8 mouse cellular contexts compared by ENCODE assay signal in the genomic region with DNA sequence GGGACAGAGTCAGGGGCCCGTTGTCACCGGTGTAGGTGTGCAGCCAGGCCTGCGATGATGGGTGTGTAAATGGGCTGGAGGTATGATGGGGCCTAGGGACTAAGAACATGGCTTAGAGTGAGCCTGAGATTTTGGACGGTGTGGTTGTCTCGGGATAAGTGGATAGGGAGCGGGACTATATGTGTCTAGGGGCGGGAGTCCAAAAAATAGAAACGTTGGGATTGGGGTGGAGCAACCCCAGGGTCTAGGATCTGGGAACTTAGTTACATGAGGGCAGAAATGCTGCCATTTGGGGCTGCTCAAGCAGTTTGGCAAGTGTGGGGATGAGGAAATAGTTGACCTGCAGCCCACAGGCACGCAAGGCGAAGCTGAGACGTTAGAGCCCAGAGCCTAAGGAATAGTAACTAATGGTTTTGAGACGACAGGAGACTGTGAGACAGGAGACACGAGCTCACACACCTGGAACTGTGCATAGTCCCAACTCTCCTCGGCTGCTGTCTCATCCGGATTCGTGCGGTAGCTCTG. TPM values are rescaled to one million over a fixed set of nuclear protein-coding genes. Genes with fewer than 3 reads are reported as not detected.
DNase-seq lines count a peak whose midpoint lies in the region; ATAC-seq lines count a peak whose summit lies in the region.

No protein-coding gene starts in this region.

- H3K9me3 ChIP-seq in heart, embryonic 12.5 days (replicated peaks) = no peaks in the 10 kb centered on the region
- no peaks in the 10 kb centered on the region for H3K9me3 ChIP-seq in limb, embryonic 13.5 days
- no peaks in the 10 kb centered on the region for H3K9me3 ChIP-seq in stomach, embryonic 16.5 days (replicated peaks; ENCODE audit: control insufficient read depth, low read length)

- peak overlapping the region; percentile 26 for H3K4me3 ChIP-seq in heart, embryonic 12.5 days
- H3K4me3 ChIP-seq in limb, embryonic 13.5 days = peak overlapping the region; percentile 31
- H3K4me3 ChIP-seq in stomach, embryonic 16.5 days (replicated peaks; ENCODE audit: low read length) = peak overlapping the region; percentile 28

- peaks cover 35% of the 10 kb centered on the region for H3K36me3 ChIP-seq in heart, embryonic 12.5 days
- H3K36me3 ChIP-seq in limb, embryonic 13.5 days = peaks cover 37% of the 10 kb centered on the region
- peaks cover 3% of the 10 kb centered on the region; the same call in 1 of the 2 replicates for H3K36me3 ChIP-seq in stomach, embryonic 16.5 days (ENCODE audit: control insufficient read depth, insufficient read depth, low read length)

- H3K27ac ChIP-seq in heart, embryonic 12.5 days (ENCODE audit: poor library complexity, severe bottlenecking) = peak overlapping the region; percentile 67
- peak overlapping the region; percentile 58 for H3K27ac ChIP-seq in limb, embryonic 13.5 days
- H3K27ac ChIP-seq in stomach, embryonic 16.5 days (ENCODE audit: low read length) = no peak overlapping the region

- H3K9ac ChIP-seq in heart, embryonic 12.5 days = peak overlapping the region; percentile 57
- peak overlapping the region; percentile 56 for H3K9ac ChIP-seq in limb, embryonic 13.5 days
- H3K9ac ChIP-seq in stomach, embryonic 16.5 days (ENCODE audit: low read length) = peak overlapping the region; percentile 62

- 35% methylated on average over 17 of the region's 17 CpGs for WGBS in heart, embryonic 12.5 days
- 31% methylated on average over 17 of the region's 17 CpGs for WGBS in limb, embryonic 13.5 days
- 37% methylated on average over 17 of the region's 17 CpGs for WGBS in stomach, embryonic 16.5 days

- intact Hi-C loops in left cerebral cortex, postnatal 25 days (cut with DNase I) = loop anchor here (2.0 kb wide), 1 partner anchor 21 kb away; no protein-coding TSS in a partner anchor

- H3K4me2 ChIP-seq in heart, embryonic 12.5 days = peak overlapping the region; percentile 66
- H3K4me2 ChIP-seq in limb, embryonic 13.5 days (replicated peaks) = peak overlapping the region; percentile 60
- peak overlapping the region; percentile 51 for H3K4me2 ChIP-seq in stomach, embryonic 16.5 days (ENCODE audit: low read depth, low read length)

- ATAC-seq in heart, embryonic 12.5 days (ENCODE audit: insufficient number of reproducible peaks, low FRiP score) = no peak
- ATAC-seq in limb, embryonic 13.5 days (ENCODE audit: low FRiP score, low read depth) = no peak; the same call in 1 of the 2 replicates
- ATAC-seq in stomach, embryonic 16.5 days (ENCODE audit: insufficient read depth, low FRiP score) = no peak; the same call in 1 of the 2 replicates
- no peak for ATAC-seq in frontal cortex, adult (ENCODE audit: low TSS enrichment)

- peaks cover 61% of the 10 kb centered on the region for H3K4me1 ChIP-seq in heart, embryonic 12.5 days (replicated peaks)
- H3K4me1 ChIP-seq in limb, embryonic 13.5 days = peaks cover 40% of the 10 kb centered on the region
- peaks cover 23% of the 10 kb centered on the region for H3K4me1 ChIP-seq in stomach, embryonic 16.5 days (ENCODE audit: control insufficient read depth, insufficient read depth, low read length)

- peaks cover 24% of the 10 kb centered on the region for H3K27me3 ChIP-seq in heart, embryonic 12.5 days (replicated peaks)
- peaks cover 22% of the 10 kb centered on the region for H3K27me3 ChIP-seq in limb, embryonic 13.5 days
- peaks cover 8% of the 10 kb centered on the region for H3K27me3 ChIP-seq in stomach, embryonic 16.5 days (ENCODE audit: control insufficient read depth, insufficient read depth, low read length)

- peak; percentile 33 for DNase-seq in testis, postnatal 10 days (ENCODE audit: low spot score)
- no peak for DNase-seq in testis, postnatal 14 days (ENCODE audit: low spot score)
- DNase-seq in left cerebral cortex, postnatal 25 days (ENCODE audit: low spot score in 2 of 2) = no peak
- DNase-seq in layer of hippocampus, postnatal 14 days (ENCODE audit: low spot score in 2 of 2) = no peak

RNA-seq across cellular contexts. Expression of gene Cd37, which starts 3.2 kb away (rescaled TPM):
- polyA plus RNA-seq in heart, embryonic 12.5 days (2016; fragmentation: Nextera tagmentation; extraction: Ambion mirVana) = 1.2 and 1.4 TPM in 2 replicates
- 1.3 and 2.1 TPM in 2 replicates for polyA plus RNA-seq in limb, embryonic 13.5 days (2015; fragmentation: Nextera tagmentation; extraction: Ambion mirVana)
- 2.7 and 5.0 TPM in 2 replicates for polyA plus RNA-seq in stomach, embryonic 16.5 days (2015; fragmentation: Nextera tagmentation; extraction: Ambion mirVana)
- 1 to 10 TPM; 2.5 to 4.4 TPM for total RNA-seq in left cerebral cortex, postnatal 25 days (2021)
- total RNA-seq in layer of hippocampus, postnatal 14 days (2021) = 1 to 10 TPM; 4.0 TPM

RNA-seq across cellular contexts. Expression of gene Slc6a16, which starts 5.2 kb away (rescaled TPM):
- polyA plus RNA-seq in heart, embryonic 12.5 days (2016; fragmentation: Nextera tagmentation; extraction: Ambion mirVana) = 0.37 TPM in 2 replicates
- 0.28 and 0.43 TPM in 2 replicates for polyA plus RNA-seq in limb, embryonic 13.5 days (2015; fragmentation: Nextera tagmentation; extraction: Ambion mirVana)
- polyA plus RNA-seq in stomach, embryonic 16.5 days (2015; fragmentation: Nextera tagmentation; extraction: Ambion mirVana) = not detected in 2 replicates
- total RNA-seq in left cerebral cortex, postnatal 25 days (2021) = 1 to 10 TPM; 1.6 to 1.9 TPM
- 1 to 10 TPM; 1.4 to 2.3 TPM for total RNA-seq in layer of hippocampus, postnatal 14 days (2021)

RNA-seq across cellular contexts. Expression of gene Tead2, which starts 20.2 kb away (rescaled TPM):
- 131 and 138 TPM in 2 replicates for polyA plus RNA-seq in heart, embryonic 12.5 days (2016; fragmentation: Nextera tagmentation; extraction: Ambion mirVana)
- polyA plus RNA-seq in limb, embryonic 13.5 days (2015; fragmentation: Nextera tagmentation; extraction: Ambion mirVana) = 259 and 263 TPM in 2 replicates
- polyA plus RNA-seq in stomach, embryonic 16.5 days (2015; fragmentation: Nextera tagmentation; extraction: Ambion mirVana) = 93.9 and 101 TPM in 2 replicates
- 1 to 10 TPM; 2.8 to 5.5 TPM for total RNA-seq in left cerebral cortex, postnatal 25 days (2021)
- total RNA-seq in layer of hippocampus, postnatal 14 days (2021) = 10 to 100 TPM in 1 of 2 experiments, 1 to 10 TPM in 1; 6.9 to 11.5 TPM

RNA-seq across cellular contexts. Expression of gene Dkkl1, which starts 23.8 kb away (rescaled TPM):
- 0.99 and 1.5 TPM in 2 replicates for polyA plus RNA-seq in heart, embryonic 12.5 days (2016; fragmentation: Nextera tagmentation; extraction: Ambion mirVana)
- 1.3 and 1.4 TPM in 2 replicates for polyA plus RNA-seq in limb, embryonic 13.5 days (2015; fragmentation: Nextera tagmentation; extraction: Ambion mirVana)
- polyA plus RNA-seq in stomach, embryonic 16.5 days (2015; fragmentation: Nextera tagmentation; extraction: Ambion mirVana) = 2.1 and 4.9 TPM in 2 replicates
- 10 to 100 TPM; 25.1 to 29.2 TPM for total RNA-seq in left cerebral cortex, postnatal 25 days (2021)
- 1 to 10 TPM; 2.6 to 3.3 TPM for total RNA-seq in layer of hippocampus, postnatal 14 days (2021)

RNA-seq across cellular contexts. Expression of gene Ccdc155, which starts 31.0 kb away (rescaled TPM):
- 0.62 and 0.70 TPM in 2 replicates for polyA plus RNA-seq in heart, embryonic 12.5 days (2016; fragmentation: Nextera tagmentation; extraction: Ambion mirVana)
- polyA plus RNA-seq in limb, embryonic 13.5 days (2015; fragmentation: Nextera tagmentation; extraction: Ambion mirVana) = 0.93 and 1.4 TPM in 2 replicates
- polyA plus RNA-seq in stomach, embryonic 16.5 days (2015; fragmentation: Nextera tagmentation; extraction: Ambion mirVana) = 0.55 and 1.5 TPM in 2 replicates
- total RNA-seq in left cerebral cortex, postnatal 25 days (2021) = 1 to 10 TPM; 5.2 to 5.3 TPM
- total RNA-seq in layer of hippocampus, postnatal 14 days (2021) = 1 to 10 TPM; 2.0 to 2.7 TPM
